ENCODE assay signal across 19 mouse cellular contexts in genomic region chr6:119713961-119714360, GRCm38 (mm10).
DNase-seq lines count a peak whose midpoint lies in the region; ATAC-seq lines count a peak whose summit lies in the region.
"Had no signal": no experiment of that assay in that cellular context is flagged by ENCODE, and none has a peak within 500 bp of the region (broad histone marks: within the 10 kb centered on the region; RNA-seq: fewer than 3 reads in every experiment).

No protein-coding gene starts in this region.

- no peaks in the 10 kb centered on the region for H3K9me3 ChIP-seq in heart, embryonic 13.5 days
- H3K9me3 ChIP-seq: embryonic facial prominence, embryonic 13.5 days; forebrain, embryonic 10.5 days; kidney, embryonic 15.5 days; lung, embryonic 15.5 days; midbrain, embryonic 12.5 days had no signal

- peaks cover 7% of the 10 kb centered on the region; the same call in 1 of the 2 replicates for H3K36me3 ChIP-seq in heart, embryonic 13.5 days
- H3K36me3 ChIP-seq: lung, embryonic 15.5 days; midbrain, embryonic 12.5 days had no signal

- intact Hi-C loops in heart, postnatal 25 days (cut with DNase I): no loop called here

- peak overlapping the region; percentile 84 for H3K27ac ChIP-seq in heart, embryonic 13.5 days (replicated peaks)
- H3K27ac ChIP-seq: embryonic facial prominence, embryonic 13.5 days; forebrain, embryonic 10.5 days; kidney, embryonic 15.5 days; lung, embryonic 15.5 days; midbrain, embryonic 12.5 days; stomach, postnatal 0 days had no signal

- H3K27me3 ChIP-seq in heart, embryonic 13.5 days (replicated peaks): no peaks in the 10 kb centered on the region
- H3K27me3 ChIP-seq: embryonic facial prominence, embryonic 13.5 days; kidney, embryonic 15.5 days; lung, embryonic 15.5 days; midbrain, embryonic 12.5 days had no signal

- ATAC-seq in heart, embryonic 13.5 days (ENCODE audit: extremely low read depth, insufficient number of reproducible peaks, low FRiP score, low TSS enrichment): no peak
- ATAC-seq: CD4-positive, CD25-positive, alpha-beta regulatory T cell, adult 4 months; inflammation-experienced regulatory T-cells, adult 6 months had no signal

- H3K4me3 ChIP-seq in heart, embryonic 13.5 days: peak overlapping the region; percentile 24; the same call in 1 of the 2 replicates
- H3K4me3 ChIP-seq: embryonic facial prominence, embryonic 13.5 days; forebrain, embryonic 10.5 days; kidney, embryonic 15.5 days; lung, embryonic 15.5 days; midbrain, embryonic 12.5 days had no signal

- peak; percentile 11 to 24 for DNase-seq in heart, adult 9 months (ENCODE audit: low spot score in 2 of 2)
- no peak for DNase-seq in heart, postnatal 25 days (ENCODE audit: low spot score)
- peak; percentile 36 for DNase-seq in MEL-GATA-1-ER (ENCODE audit: extremely low read depth, low read depth)
- DNase-seq in skeletal muscle tissue, adult 2 months (ENCODE audit: low read depth, low spot score): peak; percentile 6
- DNase-seq in frontal cortex, adult 2 months (ENCODE audit: extremely low spot score in 1 of 2, low spot score in 1 of 2): no peak
- no peak for DNase-seq in kidney, adult 8-10 months
- DNase-seq: cerebellum, postnatal 25 days; layer of hippocampus, postnatal 36 days; right cerebral cortex, adult 18-20 months; thymus, postnatal 36 days had no signal

- peaks cover 36% of the 10 kb centered on the region for H3K4me1 ChIP-seq in heart, embryonic 13.5 days
- H3K4me1 ChIP-seq: embryonic facial prominence, embryonic 13.5 days; forebrain, embryonic 10.5 days; kidney, embryonic 15.5 days; lung, embryonic 15.5 days; midbrain, embryonic 12.5 days had no signal

- peak overlapping the region; percentile 63; the same call in 1 of the 2 replicates for H3K9ac ChIP-seq in heart, embryonic 13.5 days
- H3K9ac ChIP-seq: embryonic facial prominence, embryonic 13.5 days; kidney, embryonic 15.5 days; lung, embryonic 15.5 days; midbrain, embryonic 12.5 days had no signal

- WGBS in heart, embryonic 13.5 days: 42% methylated on average over 2 of the region's 2 CpGs

- H3K4me2 ChIP-seq in heart, embryonic 13.5 days: peak overlapping the region; percentile 62
- H3K4me2 ChIP-seq: embryonic facial prominence, embryonic 13.5 days; kidney, embryonic 15.5 days; lung, embryonic 15.5 days; midbrain, embryonic 12.5 days had no signal

Comparison
In these comparisons a context has a peak if more than half of its experiments do, and no peak if none do; other contexts are left out.
1. DNase-seq: peak in heart, adult 9 months (2 of 2), MEL-GATA-1-ER (single experiment) and skeletal muscle tissue, adult 2 months (single experiment); none in heart, postnatal 25 days (single experiment), frontal cortex, adult 2 months (0 of 2) and kidney, adult 8-10 months (0 of 2).